9 mouse cellular contexts compared by ENCODE assay signal in the genomic region with DNA sequence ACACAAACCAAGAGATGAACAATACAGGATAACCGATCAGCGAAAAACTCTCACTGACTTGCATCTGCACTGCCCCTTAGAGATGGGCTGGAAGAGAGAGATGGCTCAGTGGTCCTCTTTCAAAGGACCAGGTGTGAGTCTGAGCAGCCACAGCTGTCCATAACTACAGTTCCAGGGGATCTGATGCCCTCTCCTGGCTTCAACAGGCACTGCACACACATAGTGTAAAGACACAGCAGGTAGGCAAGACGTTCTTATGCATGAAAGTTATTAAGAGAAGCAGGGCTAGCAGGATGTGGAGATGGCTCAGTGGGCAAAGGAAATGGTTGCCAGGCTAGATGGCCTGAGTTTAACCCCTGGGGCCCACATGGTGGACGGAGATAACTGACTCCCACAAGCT. TPM values are rescaled to one million over a fixed set of nuclear protein-coding genes. Genes with fewer than 3 reads are reported as not detected.
A peak's percentile ranks its signal among the peaks of the same experiment; 100 is the strongest.
DNase-seq lines count a peak whose midpoint lies in the region; ATAC-seq and TF ChIP-seq lines count a peak whose summit lies in the region.
"Had no signal": no experiment of that assay in that cellular context is flagged by ENCODE, and none has a peak within 500 bp of the region (broad histone marks: within the 10 kb centered on the region; RNA-seq: fewer than 3 reads in every experiment).

No protein-coding gene starts in this region.

- DNase-seq in kidney, postnatal 0 days (ENCODE audit: low spot score) = no peak
- no peak for DNase-seq in kidney, postnatal 36 days
- DNase-seq in G1E (ENCODE audit: low spot score) = no peak
- DNase-seq in forebrain, embryonic 14.5 days (ENCODE audit: low spot score) = no peak
- DNase-seq in midbrain, postnatal 0 days (ENCODE audit: low spot score) = peak; percentile 39
- DNase-seq in gastrocnemius, adult 8-10 months (ENCODE audit: low spot score in 2 of 2) = no peak
- DNase-seq in layer of hippocampus, adult 9-10 months (ENCODE audit: low spot score) = no peak
- no peak for DNase-seq in layer of hippocampus, postnatal 36 days
- DNase-seq: adrenal gland, postnatal 36 days had no signal

- H3K9ac ChIP-seq in kidney, postnatal 0 days (ENCODE audit: low read depth, low read length) = no peak overlapping the region
- no peak overlapping the region for H3K9ac ChIP-seq in forebrain, embryonic 14.5 days (ENCODE audit: low read length)
- no peak overlapping the region for H3K9ac ChIP-seq in midbrain, postnatal 0 days (replicated peaks; ENCODE audit: low read length, poor library complexity, severe bottlenecking)

- ATAC-seq in kidney, postnatal 0 days (replicated peaks; ENCODE audit: low FRiP score, low read depth) = no peak
- peak; percentile 47; the same call in 1 of the 2 replicates for ATAC-seq in G1E (ENCODE audit: extremely low read depth, insufficient number of reproducible peaks, low FRiP score, poor library complexity, severe bottlenecking)
- ATAC-seq in forebrain, embryonic 14.5 days = no peak
- ATAC-seq in midbrain, postnatal 0 days (ENCODE audit: low FRiP score) = no peak

- peak; percentile 63 for TF ChIP-seq CTCF in kidney, postnatal 0 days (IDR thresholded peaks at IDR 0.05; ENCODE audit: low read depth)
- peak; percentile 51 for TF ChIP-seq CTCF in G1E (IDR thresholded peaks at IDR 0.05; ENCODE audit: low read depth, low read length)
- TF ChIP-seq CTCF in midbrain, postnatal 0 days (IDR thresholded peaks at IDR 0.05) = peak; percentile 71

- no peaks in the 10 kb centered on the region for H3K36me3 ChIP-seq in kidney, postnatal 0 days (ENCODE audit: insufficient read depth, low read length)
- no peaks in the 10 kb centered on the region for H3K36me3 ChIP-seq in G1E (replicated peaks)
- H3K36me3 ChIP-seq in forebrain, embryonic 14.5 days (ENCODE audit: control insufficient read depth, insufficient read depth, low read length) = no peaks in the 10 kb centered on the region
- H3K36me3 ChIP-seq in midbrain, postnatal 0 days (ENCODE audit: insufficient read depth, low read length) = no peaks in the 10 kb centered on the region

- WGBS in kidney, postnatal 0 days = 77% methylated on average over 4 of the region's 4 CpGs
- WGBS in forebrain, embryonic 14.5 days = 74% methylated on average over 4 of the region's 4 CpGs
- WGBS in midbrain, postnatal 0 days = 72% methylated on average over 4 of the region's 4 CpGs

- H3K4me2 ChIP-seq in kidney, postnatal 0 days (ENCODE audit: low read length) = no peak overlapping the region
- H3K4me2 ChIP-seq in forebrain, embryonic 14.5 days (ENCODE audit: low read length) = no peak overlapping the region
- no peak overlapping the region for H3K4me2 ChIP-seq in midbrain, postnatal 0 days (ENCODE audit: low read depth, low read length, poor library complexity, severe bottlenecking)

- no peak overlapping the region for H3K27ac ChIP-seq in kidney, postnatal 0 days
- H3K27ac ChIP-seq in forebrain, embryonic 14.5 days (ENCODE audit: low read depth, low read length) = 0 out of 2 replicates have a peak overlapping the region, but pooled peaks have one; percentile 65
- H3K27ac ChIP-seq in midbrain, postnatal 0 days (ENCODE audit: low read depth, low read length) = no peak overlapping the region

- no peaks in the 10 kb centered on the region for H3K27me3 ChIP-seq in kidney, postnatal 0 days (ENCODE audit: insufficient read depth, low read length)
- peaks cover 16% of the 10 kb centered on the region; the same call in 1 of the 2 replicates for H3K27me3 ChIP-seq in G1E (ENCODE audit: insufficient read depth, low read length)
- no peaks in the 10 kb centered on the region for H3K27me3 ChIP-seq in forebrain, embryonic 14.5 days (replicated peaks; ENCODE audit: control insufficient read depth, insufficient read depth, low read length)
- H3K27me3 ChIP-seq in midbrain, postnatal 0 days (ENCODE audit: insufficient read depth, low read length) = no peaks in the 10 kb centered on the region

- no peak overlapping the region for H3K4me3 ChIP-seq in kidney, postnatal 0 days (replicated peaks; ENCODE audit: low read depth, low read length)
- no peak overlapping the region for H3K4me3 ChIP-seq in G1E (ENCODE audit: low read depth, low read length)
- H3K4me3 ChIP-seq in forebrain, embryonic 14.5 days (ENCODE audit: low read depth, low read length) = no peak overlapping the region
- no peak overlapping the region for H3K4me3 ChIP-seq in midbrain, postnatal 0 days (ENCODE audit: low read depth, low read length)

- H3K4me1 ChIP-seq in kidney, postnatal 0 days (replicated peaks; ENCODE audit: insufficient read depth, low read length) = peaks cover 6% of the 10 kb centered on the region; the same call in 1 of the 2 replicates
- H3K4me1 ChIP-seq in G1E (ENCODE audit: insufficient read depth, low read depth, low read length) = peaks cover 3% of the 10 kb centered on the region
- peaks cover 24% of the 10 kb centered on the region for H3K4me1 ChIP-seq in forebrain, embryonic 14.5 days (ENCODE audit: control insufficient read depth, insufficient read depth, low read length)
- H3K4me1 ChIP-seq in midbrain, postnatal 0 days (ENCODE audit: insufficient read depth, low read length) = peaks cover 10% of the 10 kb centered on the region

- H3K9me3 ChIP-seq in kidney, postnatal 0 days (replicated peaks; ENCODE audit: low read length) = no peaks in the 10 kb centered on the region
- no peaks in the 10 kb centered on the region for H3K9me3 ChIP-seq in G1E (replicated peaks)
- no peaks in the 10 kb centered on the region for H3K9me3 ChIP-seq in forebrain, embryonic 14.5 days (replicated peaks; ENCODE audit: control insufficient read depth, low read length)
- no peaks in the 10 kb centered on the region for H3K9me3 ChIP-seq in midbrain, postnatal 0 days (ENCODE audit: low read length)

RNA-seq across cellular contexts. Expression of a gene that starts 13.6 kb away (rescaled TPM):
- polyA plus RNA-seq in kidney, postnatal 0 days (2015; fragmentation: Nextera tagmentation; extraction: Ambion mirVana) = 5.6 and 5.8 TPM in 2 replicates
- total RNA-seq in G1E (2014; fragmentation: Nextera tagmentation) (26.9 and 29.5 TPM in 2 replicates), G1E (2017) (4.9 and 5.5 TPM in 2 replicates)
- polyA plus RNA-seq in G1E (2012) = 39.3 and 42.7 TPM in 2 replicates
- 1.8 and 2.8 TPM in 2 replicates for polyA plus RNA-seq in forebrain, embryonic 14.5 days (2014; fragmentation: Nextera tagmentation; extraction: Ambion mirVana)
- 28.0 and 30.0 TPM in 2 replicates for total RNA-seq in midbrain, postnatal 0 days (2014; rRNA removed)
- polyA plus RNA-seq in midbrain, postnatal 0 days (2015; fragmentation: Nextera tagmentation; extraction: Ambion mirVana) = 4.9 and 7.1 TPM in 2 replicates
- total RNA-seq in gastrocnemius, adult 8-10 months (2022) = 10 to 100 TPM; 15.6 to 20.9 (median 17.7) TPM
- total RNA-seq in layer of hippocampus, postnatal 36 days (2021) = 10 to 100 TPM; 47.9 to 52.2 TPM
